Mouse (Mus musculus): ENCODE data around the gene Fgfr2.

- TF ChIP-seq POLR2A (IDR thresholded peaks at IDR 0.05; ENCODE audit: low read depth, low read length), result no peak
- TF ChIP-seq CTCF (conservative IDR thresholded peaks at IDR 0.05; ENCODE audit: insufficient read depth, insufficient read length, low read depth, low read length), result no peak
These were observed 1581.7 kb downstream of the Fgfr2 start for GRCm38 (mm10) chr7:131541184-131542114.

Measured in kidney, adult 2 months (tissue).